Mouse (Mus musculus) stomach, embryonic 16.5 days (tissue): ENCODE measurements around the gene Polr1e. TPM values are rescaled to one million over a fixed set of nuclear protein-coding genes. Genes with fewer than 3 reads are reported as not detected.
A peak's percentile ranks its signal among the peaks of the same experiment; 100 is the strongest.
"Not testable (repeated sequence)": the region's sequence is repeated elsewhere in the genome, so short reads cannot be mapped to it uniquely, and the experiment has no call there.

Experiments
- ATAC-seq: fragments of 200-750 bp; cut with Nextera tagmentation; 2 replicates; pipeline ENCODE4 v1.8.0; 2017; ENCODE audit warnings: moderate number of reproducible peaks, moderate TSS enrichment; ENCODE audit not compliant: insufficient read depth, low FRiP score
- H3K27ac ChIP-seq: fragments of 300-500 bp; sonication (generic); 2 replicates; pipeline ENCODE4 v1.5.1; 2014; ENCODE audit warnings: low read length
- H3K27me3 ChIP-seq: fragments of 300-500 bp; sonication (generic); 2 replicates; pipeline ENCODE4 v1.6.1; 2014; ENCODE audit warnings: low read length, control low read depth, mixed read lengths; ENCODE audit not compliant: control insufficient read depth, insufficient read depth
- H3K36me3 ChIP-seq: fragments of 300-500 bp; sonication (generic); 2 replicates; pipeline ENCODE4 v1.6.1; 2014; ENCODE audit warnings: low read length; ENCODE audit not compliant: control insufficient read depth, insufficient read depth
- H3K4me1 ChIP-seq: fragments of 300-500 bp; sonication (generic); 2 replicates; pipeline ENCODE4 v1.6.1; 2014; ENCODE audit warnings: low read length, control low read depth, mixed read lengths; ENCODE audit not compliant: control insufficient read depth, insufficient read depth
- H3K4me2 ChIP-seq: fragments of 300-500 bp; sonication (generic); 2 replicates; pipeline ENCODE4 v1.6.1; 2014; ENCODE audit warnings: low read depth, low read length, mixed read lengths
- H3K4me3 ChIP-seq: fragments of 300-500 bp; sonication (generic); replicated peaks from 2 replicates; pipeline ENCODE4 v1.5.1; 2014; ENCODE audit warnings: mild to moderate bottlenecking, low read length
- H3K9ac ChIP-seq: fragments of 300-500 bp; sonication (generic); 2 replicates; pipeline ENCODE4 v1.6.1; 2014; ENCODE audit warnings: low read length
- H3K9me3 ChIP-seq: fragments of 300-500 bp; sonication (generic); replicated peaks from 2 replicates; pipeline ENCODE4 v1.6.1; 2016; ENCODE audit warnings: low read length, control low read depth; ENCODE audit not compliant: control insufficient read depth
- WGBS: fragments of 180-500 bp; shearing (Covaris S2); extraction: QIAGEN DNeasy Blood & Tissue Kit; methylation state at CpG from one replicate; pipeline ENCODE4 v1.1.7; 2014; 5-methylcytosine and 5-hydroxymethylcytosine counted together
- polyA plus RNA-seq: library from polyadenylated mRNA; unstranded; fragments of >200 nt; fragmentation: Nextera tagmentation; extraction: Ambion mirVana; gene quantifications from 2 replicates; pipeline ENCODE4 v1.2.1, GENCODE M21; 2015

Polr1e gene
- polyA plus RNA-seq, 1 experiment from 2014 or later, result 32.7 TPM

GRCm38 (mm10) chr4:44979794-44980338 lies 38.5 kb upstream of the Polr1e start:
- H3K9me3 ChIP-seq, result peaks cover 3% of the 10 kb centered on the region; the same call in 1 of the 2 replicates
- WGBS, result 57% methylated on average over 7 of the region's 7 CpGs
- H3K4me2 ChIP-seq, result no peak overlapping the region
- no peak overlapping the region for H3K9ac ChIP-seq
- H3K4me1 ChIP-seq, result peaks cover 6% of the 10 kb centered on the region; the same call in 1 of the 2 replicates
- H3K36me3 ChIP-seq, result no peaks in the 10 kb centered on the region
- H3K27me3 ChIP-seq, result no peaks in the 10 kb centered on the region
- H3K27ac ChIP-seq, result no peak overlapping the region
- no peak overlapping the region for H3K4me3 ChIP-seq
- no peak for ATAC-seq

GRCm38 (mm10) chr4:44981280-44981973 lies 37.0 kb upstream of the Polr1e start, which contains the start of gene Grhpr:
Gene Grhpr, plus strand, starts transcription at chr4:44981395.
- Histone ChIP-seq H3K4me1 (peaks cover 6% of the 10 kb centered on the region; the same call in 1 of the 2 replicates), H3K36me3 (0 out of 2 replicates have a peak, but pooled peaks cover 2% of the 10 kb centered on the region), H3K27me3 (no peaks in the 10 kb centered on the region), H3K27ac (peak within 1 kb of the TSS; percentile 64), H3K4me2 (peak within 1 kb of the TSS; percentile 90), H3K9ac (peak within 1 kb of the TSS; percentile 90), H3K4me3 (peak within 1 kb of the TSS; percentile 64), H3K9me3 (peaks cover 3% of the 10 kb centered on the region; the same call in 1 of the 2 replicates)
- ATAC-seq, result peak; percentile 95
- WGBS, result under 1% methylated on average over 38 of the region's 40 CpGs

- H3K4me3 ChIP-seq, result peak overlapping the region; percentile 64
- H3K4me1 ChIP-seq, result peaks cover 6% of the 10 kb centered on the region; the same call in 1 of the 2 replicates
- H3K36me3 ChIP-seq, result 0 out of 2 replicates have a peak, but pooled peaks cover 2% of the 10 kb centered on the region
- 30% methylated on average over 5 of the region's 5 CpGs for WGBS
- peak overlapping the region; percentile 90 for H3K9ac ChIP-seq
- ATAC-seq, result no peak
- 0 out of 2 replicates have a peak overlapping the region, but pooled peaks have one; percentile 64 for H3K27ac ChIP-seq
- H3K9me3 ChIP-seq, result peaks cover 2% of the 10 kb centered on the region; the same call in 1 of the 2 replicates
- H3K4me2 ChIP-seq, result peak overlapping the region; percentile 90
- H3K27me3 ChIP-seq, result no peaks in the 10 kb centered on the region
Observed at GRCm38 (mm10) chr4:44981974-44982287, 36.5 kb upstream of the Polr1e start.

GRCm38 (mm10) chr4:44982440-44983130 lies 35.8 kb upstream of the Polr1e start:
- Histone ChIP-seq H3K4me3 (peak overlapping the region; percentile 64), H3K4me1 (peaks cover 6% of the 10 kb centered on the region; the same call in 1 of the 2 replicates), H3K9ac (0 out of 2 replicates have a peak overlapping the region, but pooled peaks have one; percentile 9), H3K27ac (no peak overlapping the region), H3K27me3 (no peaks in the 10 kb centered on the region), H3K36me3 (0 out of 2 replicates have a peak, but pooled peaks cover 2% of the 10 kb centered on the region), H3K4me2 (peak overlapping the region; percentile 90), H3K9me3 (no peaks in the 10 kb centered on the region)
- no peak for ATAC-seq
- 63% methylated on average over 11 of the region's 11 CpGs for WGBS

GRCm38 (mm10) chr4:44983131-44983740 lies 35.1 kb upstream of the Polr1e start:
- ATAC-seq, result no peak
- no peaks in the 10 kb centered on the region for H3K9me3 ChIP-seq
- no peaks in the 10 kb centered on the region for H3K27me3 ChIP-seq
- no peak overlapping the region for H3K27ac ChIP-seq
- no peak overlapping the region for H3K9ac ChIP-seq
- H3K4me3 ChIP-seq, result no peak overlapping the region
- H3K4me1 ChIP-seq, result peaks cover 6% of the 10 kb centered on the region; the same call in 1 of the 2 replicates
- WGBS, result 73% methylated on average over 10 of the region's 10 CpGs
- 0 out of 2 replicates have a peak, but pooled peaks cover 2% of the 10 kb centered on the region for H3K36me3 ChIP-seq
- 0 out of 2 replicates have a peak overlapping the region, but pooled peaks have one; percentile 90 for H3K4me2 ChIP-seq

- H3K27ac ChIP-seq, result no peak overlapping the region
- H3K4me2 ChIP-seq, result no peak overlapping the region
- no peaks in the 10 kb centered on the region for H3K4me1 ChIP-seq
- H3K9me3 ChIP-seq, result no peaks in the 10 kb centered on the region
- H3K27me3 ChIP-seq, result no peaks in the 10 kb centered on the region
- H3K4me3 ChIP-seq, result no peak overlapping the region
- no peak overlapping the region for H3K9ac ChIP-seq
- H3K36me3 ChIP-seq, result peaks cover 6% of the 10 kb centered on the region; the same call in 1 of the 2 replicates
- 89% methylated on average over 5 of the region's 5 CpGs for WGBS
- ATAC-seq, result no peak
Observed at GRCm38 (mm10) chr4:44990560-44990959, 27.8 kb upstream of the Polr1e start.

GRCm38 (mm10) chr4:44992330-44992729 lies 26.1 kb upstream of the Polr1e start:
- H3K27ac ChIP-seq, H3K4me1 ChIP-seq, H3K36me3 ChIP-seq, H3K9me3 ChIP-seq, H3K4me2 ChIP-seq, ATAC-seq, H3K27me3 ChIP-seq, H3K9ac ChIP-seq, H3K4me3 ChIP-seq: not testable (repeated sequence)
- 92% methylated on average over 11 of the region's 11 CpGs for WGBS

- H3K9ac ChIP-seq, H3K27ac ChIP-seq, H3K4me2 ChIP-seq, H3K27me3 ChIP-seq, H3K9me3 ChIP-seq, H3K36me3 ChIP-seq, ATAC-seq, H3K4me1 ChIP-seq, H3K4me3 ChIP-seq: not testable (repeated sequence)
- WGBS, result 71% methylated on average over 14 of the region's 14 CpGs
Observed at GRCm38 (mm10) chr4:44993179-44993578, 25.2 kb upstream of the Polr1e start.
